Mouse (Mus musculus) cerebral cortex, adult 2 months (tissue): ENCODE data around the gene Evx2.

Experiments
- WGBS: fragments of 180-500 bp; shearing (Covaris S2); methylation state at CpG from one replicate; pipeline ENCODE4 v1.1.7; 2018; 5-methylcytosine and 5-hydroxymethylcytosine counted together

Evx2 gene

GRCm38 (mm10) chr2:74620368-74620767, 39.0 kb downstream of the Evx2 start:
- 89% methylated on average over 10 of the region's 10 CpGs for WGBS

- WGBS: 74% methylated on average over 3 of the region's 3 CpGs
Measured at GRCm38 (mm10) chr2:74619676-74620246, 39.6 kb downstream of the Evx2 start.

- 86% methylated on average over 9 of the region's 9 CpGs for WGBS
Measured at GRCm38 (mm10) chr2:74617706-74618105, 41.7 kb downstream of the Evx2 start.

GRCm38 (mm10) chr2:74611406-74611805, 48.0 kb downstream of the Evx2 start:
- WGBS: 62% methylated on average over 4 of the region's 4 CpGs

- 86% methylated on average over 5 of the region's 5 CpGs for WGBS
Measured at GRCm38 (mm10) chr2:74606087-74606760, 53.1 kb downstream of the Evx2 start.

- WGBS: 64% methylated on average over 3 of the region's 3 CpGs
Measured at GRCm38 (mm10) chr2:74604011-74604410, 55.3 kb downstream of the Evx2 start.
